Mouse (Mus musculus): ENCODE measurements around the gene Qtrt2. TPM values are rescaled to one million over a fixed set of nuclear protein-coding genes. Genes with fewer than 3 reads are reported as not detected.

The Qtrt2 gene
- polyA plus RNA-seq, 1 experiment from 2014 or later, result 13.4 TPM

DNA sequence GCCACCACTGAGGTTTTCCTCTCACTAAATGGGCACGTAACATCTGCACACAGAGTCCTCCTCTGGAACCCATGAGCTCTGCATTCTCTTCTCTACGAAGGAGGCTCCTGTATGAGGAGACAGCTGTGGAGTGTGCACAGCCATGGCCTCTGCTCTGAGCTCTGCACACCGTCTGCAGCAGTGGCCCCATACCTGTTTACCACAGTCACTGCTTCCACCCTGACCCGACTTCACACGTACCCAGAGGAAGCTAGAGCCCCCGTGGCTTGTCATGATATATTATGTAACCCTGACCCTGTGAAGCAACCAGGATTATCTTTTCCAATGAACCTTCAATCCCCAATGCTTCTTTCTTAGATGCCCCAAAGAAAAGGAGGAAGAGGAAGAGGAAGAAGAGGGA, 46.8 kb downstream of the Qtrt2 start:
- no peaks in the 10 kb centered on the region for H3K27me3 ChIP-seq (replicated peaks)
- H3K27ac ChIP-seq, result no peak overlapping the region
- 67% methylated on average over 6 of the region's 6 CpGs for WGBS (ENCODE audit: insufficient replicate concordance)
- H3K4me3 ChIP-seq, result no peak overlapping the region
- no peak overlapping the region for H3K4me2 ChIP-seq
- H3K36me3 ChIP-seq, result peaks cover 50% of the 10 kb centered on the region
- H3K4me1 ChIP-seq, result no peaks in the 10 kb centered on the region
- H3K9me3 ChIP-seq (replicated peaks), result no peaks in the 10 kb centered on the region
- H3K9ac ChIP-seq, result no peak overlapping the region
- no peak for ATAC-seq

DNA sequence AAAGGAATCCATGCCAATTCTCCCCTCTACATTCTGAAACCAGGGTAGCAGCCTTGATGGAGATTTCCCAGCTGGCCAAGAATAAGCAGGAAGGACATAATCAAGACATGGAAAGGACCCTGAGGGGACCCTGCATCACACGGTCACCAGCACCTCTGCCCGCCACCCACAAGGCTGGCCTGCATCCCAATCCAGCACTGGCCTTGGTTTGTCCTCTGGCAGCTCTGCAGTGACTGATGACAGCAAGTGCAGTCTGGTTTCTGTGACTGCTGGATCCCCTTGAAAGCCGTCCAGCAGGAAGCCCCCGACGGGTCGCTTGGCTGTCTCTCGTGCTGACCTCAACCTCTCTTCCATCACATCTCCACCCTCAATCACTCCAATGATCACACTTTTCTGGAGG, 55.2 kb downstream of the Qtrt2 start:
- Histone ChIP-seq H3K36me3 (peaks cover 73% of the 10 kb centered on the region), H3K27me3 (replicated peaks) (no peaks in the 10 kb centered on the region), H3K4me1 (no peaks in the 10 kb centered on the region), H3K27ac (no peak overlapping the region), H3K4me3 (no peak overlapping the region), H3K9ac (no peak overlapping the region), H3K4me2 (no peak overlapping the region), H3K9me3 (replicated peaks) (no peaks in the 10 kb centered on the region)
- WGBS (ENCODE audit: insufficient replicate concordance), result 89% methylated on average over 7 of the region's 7 CpGs
- ATAC-seq, result no peak

DNA sequence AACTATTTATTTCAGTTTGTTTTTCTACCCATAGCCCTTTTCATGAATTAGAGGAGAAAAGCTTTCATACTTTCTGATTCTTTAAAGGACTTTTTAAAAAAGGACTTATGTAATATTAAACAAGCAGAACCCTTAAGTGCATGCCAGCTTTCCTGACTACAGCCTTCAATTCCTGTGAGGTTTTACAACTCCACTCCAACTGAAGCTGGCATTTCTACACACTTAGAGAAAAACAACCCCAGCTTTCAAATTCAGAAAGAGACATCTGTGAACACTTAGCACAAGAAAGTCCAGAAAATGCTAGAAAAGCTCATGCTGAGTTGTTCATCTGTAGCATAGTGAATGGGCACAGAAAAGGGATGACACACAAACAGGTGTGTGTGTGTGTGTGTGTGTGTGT, 56.8 kb downstream of the Qtrt2 start:
- H3K4me3 ChIP-seq, result no peak overlapping the region
- no peak for ATAC-seq

DNA sequence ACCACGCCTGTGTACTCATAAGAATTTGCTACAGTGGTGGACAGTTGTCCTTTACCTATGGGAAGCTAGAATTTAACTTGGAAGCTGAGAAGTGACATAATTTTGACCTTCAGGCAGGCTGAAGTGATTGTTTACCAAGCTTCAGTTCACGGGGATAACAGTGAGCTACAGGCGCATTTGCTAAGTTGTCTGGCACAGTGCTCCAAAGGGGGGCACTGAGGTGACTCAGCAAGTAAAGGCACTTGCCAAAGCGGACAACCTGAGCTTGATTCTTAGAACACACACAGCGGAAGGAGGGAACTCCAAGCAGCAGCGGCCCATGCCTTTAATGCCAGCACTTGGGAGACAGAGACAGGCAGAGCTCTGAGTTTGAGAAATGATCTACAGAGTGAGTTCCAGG, 66.0 kb downstream of the Qtrt2 start:
- no peaks in the 10 kb centered on the region for H3K27me3 ChIP-seq (replicated peaks)
- peaks cover 29% of the 10 kb centered on the region for H3K36me3 ChIP-seq
- no peak for ATAC-seq
- WGBS (ENCODE audit: insufficient replicate concordance), result 68% methylated on average over 6 of the region's 6 CpGs
- no peak overlapping the region for H3K9ac ChIP-seq
- no peak overlapping the region for H3K27ac ChIP-seq
- H3K4me1 ChIP-seq, result no peaks in the 10 kb centered on the region
- H3K9me3 ChIP-seq (replicated peaks), result no peaks in the 10 kb centered on the region
- no peak overlapping the region for H3K4me2 ChIP-seq
- no peak overlapping the region for H3K4me3 ChIP-seq

More for the DNA sequence above, 56.8 kb downstream of the Qtrt2 start:
- Histone ChIP-seq H3K9me3 (replicated peaks) (no peaks in the 10 kb centered on the region), H3K9ac (no peak overlapping the region), H3K27me3 (replicated peaks) (no peaks in the 10 kb centered on the region), H3K27ac (no peak overlapping the region), H3K4me1 (no peaks in the 10 kb centered on the region), H3K4me2 (no peak overlapping the region), H3K36me3 (peaks cover 61% of the 10 kb centered on the region)

DNA sequence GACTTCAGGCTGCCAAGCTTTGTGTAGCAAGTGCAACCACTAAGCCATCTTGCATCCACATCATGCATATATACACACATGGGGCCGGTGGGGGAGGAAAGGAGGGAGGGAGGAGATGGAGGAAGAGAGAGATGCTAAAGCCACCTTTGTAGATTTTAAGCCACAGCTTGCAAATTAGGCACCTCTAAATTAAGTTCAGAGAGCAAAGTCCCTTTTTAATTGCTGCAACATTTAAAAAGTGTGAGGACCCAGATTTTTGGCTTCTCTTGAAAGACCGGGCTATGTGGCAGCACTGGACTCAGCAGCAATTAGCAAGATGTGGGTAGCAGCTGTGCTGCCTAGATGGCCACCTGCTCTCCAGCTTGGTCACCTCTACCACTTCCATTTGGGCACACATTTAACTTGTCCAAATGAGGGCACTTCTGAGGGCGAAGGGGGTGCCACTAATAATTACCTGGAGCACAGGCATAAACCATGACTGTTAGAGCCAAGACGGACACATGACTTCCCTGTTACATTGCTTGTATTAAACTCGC, 67.6 kb downstream of the Qtrt2 start:
- H3K9ac ChIP-seq, result no peak overlapping the region
- no peak overlapping the region for H3K4me3 ChIP-seq
- ATAC-seq, result no peak
- no peak overlapping the region for H3K27ac ChIP-seq
- H3K27me3 ChIP-seq (replicated peaks), result no peaks in the 10 kb centered on the region
- no peaks in the 10 kb centered on the region for H3K9me3 ChIP-seq (replicated peaks)
- 80% methylated on average over 5 of the region's 5 CpGs for WGBS (ENCODE audit: insufficient replicate concordance)
- H3K4me2 ChIP-seq, result no peak overlapping the region
- no peaks in the 10 kb centered on the region for H3K4me1 ChIP-seq
- H3K36me3 ChIP-seq, result peaks cover 24% of the 10 kb centered on the region

DNA sequence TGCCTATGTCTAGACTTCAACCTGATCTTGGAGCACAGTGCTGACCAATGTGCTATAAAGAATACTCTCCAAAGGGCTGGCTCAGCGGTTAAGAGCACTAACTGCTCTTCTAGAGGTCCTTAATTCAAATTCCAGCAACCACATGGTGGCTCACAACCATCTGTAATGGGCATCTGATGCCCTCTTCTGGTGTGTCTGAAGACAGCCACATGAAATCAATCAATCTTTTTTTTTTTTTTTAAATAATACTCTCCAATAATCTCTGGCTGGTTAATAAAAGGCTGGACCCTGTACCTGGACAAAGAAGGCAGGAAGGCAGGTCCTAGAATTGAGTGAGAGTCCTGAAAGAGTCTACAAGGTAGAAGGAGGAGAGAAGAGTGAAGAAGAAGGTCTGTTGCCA, 76.8 kb downstream of the Qtrt2 start:
- Histone ChIP-seq H3K4me1 (no peaks in the 10 kb centered on the region), H3K9ac (no peak overlapping the region), H3K4me3 (no peak overlapping the region), H3K4me2 (no peak overlapping the region), H3K27ac (no peak overlapping the region), H3K9me3 (replicated peaks) (no peaks in the 10 kb centered on the region), H3K27me3 (replicated peaks) (no peaks in the 10 kb centered on the region), H3K36me3 (no peaks in the 10 kb centered on the region)
- 52% methylated on average over 1 of the region's 1 CpGs for WGBS (ENCODE audit: insufficient replicate concordance)
- no peak for ATAC-seq

DNA sequence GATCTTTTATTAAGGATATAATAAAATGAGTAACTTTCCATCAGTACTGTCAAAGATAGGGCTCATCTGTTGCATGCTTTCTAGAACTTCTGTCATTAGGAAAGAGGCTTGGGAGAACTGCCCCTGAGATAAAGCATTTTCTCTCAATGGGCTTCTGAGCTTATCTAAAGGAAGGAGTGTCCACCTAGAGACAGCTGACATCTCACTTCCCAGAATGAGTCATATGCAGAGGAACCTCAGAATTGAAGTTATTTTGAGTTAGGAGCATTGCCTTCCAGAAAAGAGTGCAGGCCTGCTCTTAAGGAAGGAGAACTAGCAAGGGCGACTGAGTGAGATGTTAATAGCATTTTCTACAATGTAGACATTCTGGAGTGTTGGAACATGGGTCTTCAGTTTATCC, 85.4 kb downstream of the Qtrt2 start:
- H3K9me3 ChIP-seq (replicated peaks), result no peaks in the 10 kb centered on the region
- H3K9ac ChIP-seq, result no peak overlapping the region
- no peak for ATAC-seq
- WGBS (ENCODE audit: insufficient replicate concordance), result 25% methylated on average over 1 of the region's 1 CpGs
- no peaks in the 10 kb centered on the region for H3K36me3 ChIP-seq
- no peak overlapping the region for H3K4me2 ChIP-seq
- H3K4me3 ChIP-seq, result no peak overlapping the region
- no peaks in the 10 kb centered on the region for H3K4me1 ChIP-seq
- H3K27me3 ChIP-seq (replicated peaks), result no peaks in the 10 kb centered on the region
- no peak overlapping the region for H3K27ac ChIP-seq

DNA sequence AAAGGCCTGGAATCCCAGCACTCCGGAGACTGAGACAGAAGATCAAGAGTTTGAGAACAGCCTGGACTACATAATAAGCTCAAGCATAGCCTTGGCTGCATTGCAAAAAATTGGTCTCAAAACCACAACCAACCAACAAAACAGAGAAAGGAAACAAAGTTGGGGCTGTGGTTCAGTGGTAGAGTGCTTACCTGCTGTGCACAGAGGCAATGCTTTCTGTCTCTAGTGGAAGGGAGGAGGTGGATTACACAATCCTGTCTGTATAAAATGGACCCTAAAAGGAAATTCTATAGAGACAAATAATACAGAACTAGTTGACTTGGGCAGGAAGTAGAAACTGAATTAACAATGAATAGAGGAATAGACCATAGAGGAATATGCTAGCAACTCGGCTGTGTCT, 94.7 kb downstream of the Qtrt2 start:
- Histone ChIP-seq H3K27me3 (replicated peaks) (no peaks in the 10 kb centered on the region), H3K9ac (no peak overlapping the region), H3K4me3 (no peak overlapping the region), H3K9me3 (replicated peaks) (no peaks in the 10 kb centered on the region), H3K27ac (no peak overlapping the region), H3K4me2 (no peak overlapping the region), H3K4me1 (no peaks in the 10 kb centered on the region), H3K36me3 (no peaks in the 10 kb centered on the region)
- WGBS (ENCODE audit: insufficient replicate concordance), result 84% methylated on average over 2 of the region's 2 CpGs
- no peak for ATAC-seq

DNA sequence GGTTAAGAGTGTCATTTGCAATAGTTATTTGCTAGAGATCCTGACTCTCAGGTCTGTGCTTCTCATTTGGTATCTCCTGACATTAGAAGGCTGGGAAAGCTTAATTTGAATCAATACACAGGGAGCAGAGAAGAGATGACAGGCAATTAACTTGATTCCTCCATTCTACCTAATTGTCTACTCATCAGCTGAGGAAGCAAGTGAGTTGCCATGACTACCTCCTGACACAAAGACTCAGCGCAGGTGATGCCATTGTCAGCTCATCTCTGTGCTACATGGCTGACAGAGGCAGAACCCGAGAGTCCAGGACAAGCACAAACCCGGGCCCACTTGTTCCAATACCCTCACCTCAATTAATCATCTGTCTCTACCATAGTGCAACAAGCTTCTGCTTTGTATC, 99.1 kb downstream of the Qtrt2 start:
- Histone ChIP-seq H3K27me3 (replicated peaks) (no peaks in the 10 kb centered on the region), H3K27ac (no peak overlapping the region), H3K4me3 (no peak overlapping the region), H3K4me1 (no peaks in the 10 kb centered on the region), H3K36me3 (no peaks in the 10 kb centered on the region), H3K9me3 (replicated peaks) (no peaks in the 10 kb centered on the region), H3K4me2 (no peak overlapping the region), H3K9ac (no peak overlapping the region)
- WGBS (ENCODE audit: insufficient replicate concordance), result 64% methylated on average over 3 of the region's 3 CpGs
- ATAC-seq, result no peak

DNA sequence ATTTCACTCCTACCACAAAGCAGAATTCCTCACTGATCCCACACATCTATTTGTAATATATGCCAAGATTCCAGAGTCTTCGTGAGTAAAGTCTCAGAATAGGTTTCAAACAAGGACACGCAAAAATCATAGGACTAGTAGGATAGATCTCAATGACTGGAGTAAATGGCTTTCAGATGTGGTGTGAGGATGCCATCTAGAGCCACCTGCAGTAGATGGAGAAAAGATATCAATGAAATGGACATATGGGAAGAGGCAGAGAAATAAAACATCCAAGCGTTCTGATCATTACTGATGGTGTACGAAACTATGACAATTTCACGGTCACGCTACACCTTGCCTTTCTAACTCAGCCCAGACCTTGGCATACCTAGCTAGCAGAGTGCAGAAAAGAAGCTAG, 108.2 kb downstream of the Qtrt2 start:
- ATAC-seq, result no peak
- Histone ChIP-seq H3K27me3 (replicated peaks) (no peaks in the 10 kb centered on the region), H3K9me3 (replicated peaks) (no peaks in the 10 kb centered on the region), H3K4me3 (no peak overlapping the region), H3K27ac (no peak overlapping the region), H3K4me2 (no peak overlapping the region), H3K4me1 (no peaks in the 10 kb centered on the region), H3K36me3 (no peaks in the 10 kb centered on the region), H3K9ac (no peak overlapping the region)
- 88% methylated on average over 6 of the region's 6 CpGs for WGBS (ENCODE audit: insufficient replicate concordance)

DNA sequence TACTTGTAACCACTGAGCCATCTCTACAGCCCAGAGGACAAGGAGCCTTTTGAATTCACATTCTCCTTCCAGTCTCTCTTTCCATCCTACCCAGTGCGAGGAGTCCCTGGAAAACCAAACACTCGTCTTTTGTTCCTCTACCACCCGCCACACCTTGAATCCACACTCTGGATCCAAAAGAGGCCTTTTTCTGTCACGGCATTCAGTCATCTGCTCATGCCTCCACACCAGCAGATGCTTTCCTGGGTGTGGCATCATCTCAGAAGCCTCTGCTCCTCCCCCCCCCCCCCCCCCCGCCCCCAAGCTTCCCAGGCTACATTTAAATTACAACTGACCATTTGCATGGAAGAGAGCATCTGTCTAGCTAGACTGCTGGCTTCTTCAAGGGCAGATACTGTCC, 110.3 kb downstream of the Qtrt2 start:
- WGBS (ENCODE audit: insufficient replicate concordance), result 56% methylated on average over 4 of the region's 5 CpGs
- Histone ChIP-seq H3K4me2 (no peak overlapping the region), H3K9ac (no peak overlapping the region), H3K4me3 (no peak overlapping the region), H3K36me3 (no peaks in the 10 kb centered on the region), H3K27me3 (replicated peaks) (no peaks in the 10 kb centered on the region), H3K27ac (no peak overlapping the region), H3K4me1 (no peaks in the 10 kb centered on the region), H3K9me3 (replicated peaks) (no peaks in the 10 kb centered on the region)
- ATAC-seq, result no peak

DNA sequence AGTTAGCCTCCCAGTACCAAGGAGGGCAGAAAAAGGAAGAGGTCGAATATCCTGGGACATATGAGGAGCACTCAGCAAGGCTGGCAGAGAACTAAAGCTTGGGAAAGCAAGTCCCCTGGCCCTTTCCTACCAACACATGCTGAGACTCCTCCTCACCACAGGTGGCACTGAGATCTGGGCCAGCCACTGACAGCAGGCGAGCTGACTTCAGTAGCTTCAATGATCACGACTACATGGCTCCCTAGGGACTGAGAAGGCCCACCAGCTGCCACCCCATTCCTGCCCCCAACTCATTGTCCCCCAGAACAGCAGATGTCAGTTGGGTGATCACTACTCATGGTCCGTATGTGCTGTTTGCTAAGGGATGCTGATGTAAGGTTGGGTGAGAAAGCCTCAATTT, 112.0 kb downstream of the Qtrt2 start:
- no peaks in the 10 kb centered on the region for H3K36me3 ChIP-seq
- no peak overlapping the region for H3K9ac ChIP-seq
- H3K4me2 ChIP-seq, result no peak overlapping the region
- no peak overlapping the region for H3K4me3 ChIP-seq
- H3K9me3 ChIP-seq (replicated peaks), result no peaks in the 10 kb centered on the region
- ATAC-seq, result no peak
- H3K27me3 ChIP-seq (replicated peaks), result no peaks in the 10 kb centered on the region
- no peaks in the 10 kb centered on the region for H3K4me1 ChIP-seq
- H3K27ac ChIP-seq, result no peak overlapping the region
- 33% methylated on average over 4 of the region's 4 CpGs for whole genome bisulfite sequencing (ENCODE audit: insufficient replicate concordance)
